Mouse (Mus musculus): ENCODE measurements around the gene Ciao2a.

The Ciao2a gene

DNA sequence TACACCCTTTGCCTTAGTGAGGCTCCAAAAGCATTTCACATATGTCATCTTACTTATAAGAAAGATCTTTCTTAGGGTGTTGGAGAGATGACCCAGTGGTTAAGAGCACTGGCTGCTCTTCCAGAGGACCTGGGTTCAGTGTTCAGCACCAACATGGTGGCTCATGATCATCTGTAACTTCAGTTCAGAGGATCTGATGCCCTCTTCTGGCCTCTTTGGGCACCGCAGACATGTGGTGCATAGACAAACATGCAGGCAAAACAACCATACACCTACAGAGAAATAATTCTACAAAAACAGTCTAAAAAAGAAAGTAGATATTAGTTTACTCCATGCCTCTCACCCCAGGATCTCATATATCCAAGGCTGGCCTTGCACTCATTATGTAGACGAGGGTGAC is 33.7 kb downstream of the Ciao2a start:
- DNase-seq (ENCODE audit: low spot score) = no peak

DNA sequence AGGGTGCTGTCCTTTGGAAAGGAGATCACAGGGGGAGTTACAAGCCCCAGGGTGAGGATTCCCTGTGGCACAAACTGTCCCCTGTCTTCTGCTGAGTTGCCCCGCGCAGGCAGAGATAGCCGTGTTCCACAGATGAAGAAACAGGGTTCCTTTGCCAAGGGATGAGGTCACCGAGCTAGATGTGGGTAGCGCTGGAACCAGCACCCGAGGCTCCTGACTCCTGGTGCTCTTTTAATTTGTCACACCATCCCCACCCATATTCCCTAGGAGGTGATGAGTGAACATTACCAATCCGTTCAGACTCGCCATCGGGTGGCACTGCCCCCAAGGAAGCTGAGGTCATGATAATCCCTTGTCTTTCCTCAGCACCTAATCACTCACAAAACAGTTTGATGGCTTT is 36.6 kb downstream of the Ciao2a start:
- DNase-seq (ENCODE audit: low spot score) = no peak

DNA sequence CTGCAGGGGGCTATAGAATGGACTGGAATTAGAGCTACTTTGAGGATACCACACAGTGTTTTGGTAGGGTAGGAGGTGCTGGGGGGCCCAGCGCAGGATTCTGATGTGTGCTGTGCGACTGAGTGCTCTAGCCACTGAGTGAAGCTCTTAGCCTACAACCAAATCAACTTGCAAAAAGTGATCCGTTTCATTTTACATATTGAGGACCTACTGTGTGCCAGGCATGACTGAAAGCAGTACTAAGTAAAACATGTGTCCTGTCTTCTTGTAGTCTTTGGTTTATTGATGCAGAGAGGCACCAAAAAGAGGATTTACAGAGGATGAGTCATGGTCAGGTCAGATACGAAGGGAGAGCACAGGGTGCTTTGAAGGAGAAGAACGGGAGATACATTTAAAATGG is 40.8 kb downstream of the Ciao2a start:
- DNase-seq (ENCODE audit: low spot score) = no peak

GRCm38 (mm10) chr9:66168233-66168632 is 41.8 kb downstream of the Ciao2a start:
- no peak for DNase-seq (ENCODE audit: low spot score)

DNA sequence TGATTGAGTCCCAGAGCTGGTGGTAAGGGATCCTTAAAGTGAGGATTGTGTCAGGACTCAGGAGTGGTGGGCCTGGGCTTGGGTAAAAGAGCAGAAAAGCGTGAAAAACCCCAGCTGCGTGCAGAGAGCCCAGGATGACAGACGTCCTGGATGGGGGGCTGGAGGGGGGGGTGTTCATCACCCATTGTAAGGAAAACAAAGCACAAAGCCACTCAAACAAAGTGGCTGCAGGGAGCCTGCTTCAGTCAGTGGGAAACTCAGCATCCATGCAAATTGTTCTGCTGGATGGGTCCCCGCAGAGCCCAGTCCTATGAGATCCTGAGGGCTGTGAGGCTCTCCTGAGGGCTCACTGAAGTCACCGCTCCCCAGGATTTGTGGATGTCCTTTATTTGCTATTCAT is 44.1 kb downstream of the Ciao2a start:
- DNase-seq (ENCODE audit: low spot score) = no peak

DNA sequence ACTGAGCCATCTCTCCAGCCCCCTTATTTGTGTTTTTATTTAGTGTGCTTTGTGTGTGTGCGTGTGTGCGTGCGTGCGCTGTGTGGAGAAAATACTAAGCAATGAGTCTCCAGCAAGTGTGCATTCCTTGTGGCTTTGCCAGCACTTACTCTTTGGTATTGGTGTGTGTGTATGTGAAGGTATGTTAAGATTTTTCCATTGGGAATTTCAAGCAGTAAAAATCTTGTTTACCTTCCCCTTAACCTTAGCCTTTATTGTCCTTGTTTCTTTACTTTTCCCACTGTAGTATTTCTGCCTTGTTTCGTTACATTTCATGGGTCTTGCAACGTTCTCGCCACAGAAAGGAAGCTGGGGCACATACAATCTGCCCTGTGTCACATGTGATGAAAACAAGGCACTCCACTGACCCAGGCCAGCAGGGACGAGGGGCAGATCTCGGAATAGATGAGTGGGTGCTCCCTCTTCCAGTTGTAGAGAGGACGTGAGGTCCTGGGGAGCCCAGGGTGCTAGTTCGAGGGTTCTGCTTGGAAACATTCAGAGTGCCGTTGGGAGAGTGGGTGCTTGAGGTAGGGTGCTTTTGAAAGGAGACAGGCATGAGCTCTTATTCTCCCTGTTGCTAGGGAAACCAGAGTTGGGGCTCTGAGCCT is 45.0 kb downstream of the Ciao2a start:
- no peak for DNase-seq (ENCODE audit: low spot score)

- DNase-seq (ENCODE audit: low spot score) = no peak
Observed at GRCm38 (mm10) chr9:66173316-66173855, 47.0 kb downstream of the Ciao2a start.

GRCm38 (mm10) chr9:66174985-66175384 is 48.6 kb downstream of the Ciao2a start:
- DNase-seq (ENCODE audit: low spot score) = no peak

DNA sequence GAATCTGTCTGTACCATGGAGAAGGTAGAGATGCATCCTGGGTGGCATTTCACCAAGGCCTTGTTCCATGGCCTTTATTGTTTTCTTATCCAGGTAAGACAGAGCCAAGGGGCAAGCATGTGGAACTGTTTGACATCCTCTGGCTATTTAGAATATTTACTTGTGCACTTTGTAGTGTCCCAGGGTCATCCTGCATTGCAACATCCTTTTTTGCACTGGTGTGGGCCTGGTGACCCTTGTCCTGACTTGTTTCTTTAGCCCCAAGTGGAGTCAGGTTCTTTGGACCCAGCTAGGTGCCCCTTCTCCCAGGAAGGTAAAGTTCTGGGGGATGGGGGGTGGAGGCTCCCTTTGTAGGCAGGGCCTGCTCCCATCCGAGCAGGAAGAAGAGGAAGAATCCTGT is 51.6 kb downstream of the Ciao2a start:
- no peak for DNase-seq (ENCODE audit: low spot score)

DNA sequence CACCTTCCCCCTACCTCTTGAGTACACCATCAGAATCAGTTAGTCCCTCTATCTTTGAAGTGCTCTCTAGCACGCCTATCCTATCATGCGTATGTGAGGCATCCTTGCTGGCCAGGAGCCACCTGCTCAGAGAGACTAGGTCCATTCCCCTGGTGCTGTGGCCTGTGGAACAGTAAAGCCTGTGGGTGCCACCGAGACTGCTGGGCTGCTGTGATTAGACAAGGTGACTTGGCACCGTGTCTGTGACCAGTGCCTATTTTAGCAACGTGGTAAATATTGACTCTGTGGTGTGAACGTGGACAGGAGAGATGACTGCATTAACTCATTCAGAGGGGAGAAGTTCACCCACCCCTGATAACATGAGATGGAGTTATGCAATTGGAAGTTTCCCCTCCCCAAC is 53.4 kb downstream of the Ciao2a start:
- no peak for DNase-seq (ENCODE audit: low spot score)

DNA sequence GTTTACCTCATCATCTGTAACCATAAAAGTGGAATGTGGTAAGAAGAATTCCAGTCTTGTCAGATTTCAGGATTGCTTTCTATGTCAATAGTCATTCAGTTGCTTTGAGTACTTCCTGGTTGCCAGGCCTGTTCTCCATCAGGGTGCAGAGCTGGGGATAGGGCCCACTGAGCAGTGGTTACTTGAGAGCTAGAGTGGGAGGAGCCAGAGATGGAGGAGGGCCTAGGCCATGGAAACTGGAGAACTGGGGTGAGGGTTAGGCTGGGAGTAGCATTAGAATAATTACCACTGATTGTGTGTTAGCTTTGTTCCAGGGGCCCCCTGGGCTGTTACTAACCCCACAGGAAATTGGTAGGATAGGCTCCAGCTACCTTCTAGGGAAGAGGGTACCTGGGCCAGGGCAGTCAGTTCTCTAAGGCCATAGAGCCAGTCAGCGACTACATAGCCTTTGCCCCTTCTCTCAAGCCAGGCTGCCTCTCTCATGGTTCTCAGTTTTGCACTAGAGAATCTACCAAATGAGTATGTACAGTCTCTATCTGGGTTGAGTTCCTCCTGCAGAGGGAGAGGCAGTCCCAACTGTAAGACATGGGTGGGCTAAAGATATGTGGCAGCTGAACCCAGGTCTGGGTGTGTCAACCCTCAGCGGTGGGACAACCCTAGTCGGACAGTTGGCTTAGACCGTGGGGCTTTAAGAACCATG is 54.9 kb downstream of the Ciao2a start:
- no peak for DNase-seq (ENCODE audit: low spot score)

DNA sequence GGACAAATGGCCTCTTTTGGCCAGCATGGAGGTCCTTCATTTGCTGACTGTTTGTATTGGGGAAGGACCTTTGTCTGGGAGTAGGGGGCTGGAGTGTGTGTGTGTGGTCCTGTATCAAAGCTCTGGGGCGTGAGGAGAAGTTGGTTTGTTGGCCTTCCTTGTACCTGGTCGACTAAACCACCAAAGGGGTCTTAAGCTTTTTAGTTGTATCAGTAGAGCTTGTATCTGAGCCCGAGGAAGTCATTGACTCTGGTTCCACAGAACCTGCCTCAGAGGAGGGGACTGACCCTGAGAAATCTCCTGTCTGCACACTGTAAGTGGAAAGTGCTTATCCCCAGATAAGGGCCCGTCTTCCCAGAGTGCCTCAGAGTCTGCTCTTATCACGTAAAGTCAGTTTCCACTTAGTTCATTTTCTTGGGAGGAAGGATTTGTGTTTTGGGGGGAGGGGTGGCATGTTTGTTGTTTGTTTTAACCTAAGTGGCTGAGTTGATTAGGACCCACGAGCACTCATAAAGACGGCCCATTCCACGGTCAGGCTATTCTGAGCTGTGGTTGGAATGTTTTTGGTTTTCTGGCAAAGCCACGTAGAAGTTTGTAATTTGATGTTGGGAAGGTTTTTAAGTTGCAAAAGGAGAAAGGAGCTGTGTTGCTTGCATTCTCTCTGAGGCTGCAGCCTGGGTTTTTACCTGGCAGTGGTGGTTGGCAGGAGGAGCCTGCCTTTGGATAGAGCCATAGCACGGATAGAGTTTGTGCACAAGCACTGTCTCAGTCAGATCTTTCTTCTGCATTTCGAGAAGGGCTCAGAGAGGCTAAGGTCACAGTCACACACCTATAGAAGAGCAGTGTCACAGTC is 55.6 kb downstream of the Ciao2a start:
- no peak for DNase-seq (ENCODE audit: low spot score)

DNA sequence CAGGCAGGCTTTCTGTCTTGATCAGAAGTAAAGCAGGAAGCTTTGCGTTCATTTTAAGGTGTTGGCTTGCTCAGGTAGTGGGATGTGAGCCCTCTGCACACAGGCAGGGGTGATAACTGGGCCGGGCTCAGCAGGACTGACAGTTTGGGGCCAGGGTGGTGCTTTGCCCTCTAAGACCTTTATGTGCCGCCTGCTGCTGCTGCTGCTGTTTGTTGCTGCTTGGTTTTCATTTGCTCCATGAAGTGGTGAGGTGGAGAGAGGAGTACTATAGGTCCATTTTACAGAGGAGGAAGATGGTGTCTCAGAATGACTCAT is 56.2 kb downstream of the Ciao2a start:
- DNase-seq (ENCODE audit: low spot score) = no peak

DNA sequence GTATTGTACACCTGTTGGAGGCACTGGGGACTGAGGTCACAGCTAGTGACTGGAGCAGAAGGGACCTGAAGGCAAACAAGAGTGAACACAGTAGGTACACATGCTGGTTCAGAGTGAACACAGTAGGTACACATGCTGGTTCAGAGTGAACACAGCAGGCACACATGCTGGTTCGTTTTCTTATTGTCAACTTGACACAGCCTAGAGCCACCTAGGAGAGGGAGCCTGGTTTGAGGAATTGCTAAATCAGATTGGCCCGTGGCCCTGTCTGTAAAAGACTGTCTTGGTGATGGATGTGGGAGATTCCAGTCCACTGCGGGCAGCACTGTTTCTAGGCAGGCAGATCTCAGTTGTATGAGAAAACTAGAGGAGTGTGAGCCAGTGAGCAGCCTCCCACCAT is 56.6 kb downstream of the Ciao2a start:
- no peak for DNase-seq (ENCODE audit: low spot score)

- DNase-seq (ENCODE audit: low spot score) = no peak
Observed at GRCm38 (mm10) chr9:66184572-66184971, 58.2 kb downstream of the Ciao2a start.

DNA sequence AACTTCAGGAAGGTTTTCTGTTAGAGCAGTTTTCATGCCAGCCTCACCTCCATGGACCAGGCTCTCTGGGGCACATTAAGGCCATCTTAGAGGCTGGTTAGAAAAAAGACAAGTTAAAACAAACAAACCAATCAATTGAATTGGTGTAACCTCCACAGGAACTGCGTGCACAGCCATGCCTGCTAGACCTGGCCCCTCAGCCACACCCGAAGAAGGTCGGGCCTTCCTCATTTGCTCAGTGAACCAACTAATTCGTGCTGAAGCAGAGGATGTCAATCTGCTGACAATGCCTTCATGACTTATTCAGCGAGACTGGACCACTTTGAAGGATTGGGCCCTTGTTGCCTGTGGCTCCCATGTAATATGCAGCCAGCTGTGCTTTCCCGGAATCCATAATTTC is 60.0 kb downstream of the Ciao2a start:
- no peak for DNase-seq (ENCODE audit: low spot score)

Measured in ovary, adult 18-20 months (tissue).